Mouse (Mus musculus) forebrain, embryonic 11.5 days (tissue): ENCODE data around the gene Cacna2d3. TPM values are rescaled to one million over a fixed set of nuclear protein-coding genes. Genes with fewer than 3 reads are reported as not detected.

Experiments
- ATAC-seq: fragments of 200-750 bp; cut with Nextera tagmentation; replicated peaks from 2 replicates; pipeline ENCODE4 v1.8.0; 2017; ENCODE audit warnings: moderate TSS enrichment; ENCODE audit not compliant: low FRiP score
- DNase-seq: peaks from one replicate; pipeline ENCODE4 v3.0.0-alpha.2; 2017; ENCODE audit warnings: low spot score
- H3K27ac ChIP-seq: fragments of 300-500 bp; sonication (generic); 2 replicates; pipeline ENCODE4 v1.5.1; 2014; ENCODE audit warnings: low read depth, low read length
- H3K27me3 ChIP-seq: fragments of 300-500 bp; sonication (generic); 2 replicates; pipeline ENCODE4 v1.6.1; 2014; ENCODE audit warnings: mild to moderate bottlenecking, low read length, mixed read lengths; ENCODE audit not compliant: control insufficient read depth, insufficient read depth
- H3K36me3 ChIP-seq: fragments of 300-500 bp; sonication (generic); 2 replicates; pipeline ENCODE4 v1.6.1; 2014; ENCODE audit warnings: mild to moderate bottlenecking, low read length, moderate library complexity, mixed read lengths; ENCODE audit not compliant: control insufficient read depth, insufficient read depth
- H3K4me1 ChIP-seq: fragments of 300-500 bp; sonication (generic); replicated peaks from 2 replicates; pipeline ENCODE4 v1.6.1; 2014; ENCODE audit warnings: low read length, mixed read lengths; ENCODE audit not compliant: control insufficient read depth, insufficient read depth
- H3K4me2 ChIP-seq: fragments of 300-500 bp; sonication (generic); 2 replicates; pipeline ENCODE4 v1.6.1; 2014; ENCODE audit warnings: low read depth, mild to moderate bottlenecking, low read length, moderate library complexity, mixed read lengths; ENCODE audit not compliant: severe bottlenecking
- H3K4me3 ChIP-seq: fragments of 300-500 bp; sonication (generic); 2 replicates; pipeline ENCODE4 v1.5.1; 2014; ENCODE audit warnings: low read depth, low read length
- H3K9ac ChIP-seq: fragments of 300-500 bp; sonication (generic); 2 replicates; pipeline ENCODE4 v1.6.1; 2014; ENCODE audit warnings: low read length
- H3K9me3 ChIP-seq: fragments of 300-500 bp; sonication (generic); 2 replicates; pipeline ENCODE4 v1.6.1; 2016; ENCODE audit warnings: low read length, mixed read lengths; ENCODE audit not compliant: control insufficient read depth
- WGBS: fragments of 180-500 bp; shearing (Covaris S2); extraction: QIAGEN DNeasy Blood & Tissue Kit; methylation state at CpG from one replicate; pipeline ENCODE4 v1.1.7; 2014; 5-methylcytosine and 5-hydroxymethylcytosine counted together
- polyA plus RNA-seq: library from polyadenylated mRNA; unstranded; fragments of >200 nt; fragmentation: Nextera tagmentation; extraction: Ambion mirVana; gene quantifications from 2 replicates; pipeline ENCODE4 v1.2.1, GENCODE M21; 2014

The Cacna2d3 gene
- polyA plus RNA-seq, 1 experiment from 2014 or later, result 4.5 TPM

DNA sequence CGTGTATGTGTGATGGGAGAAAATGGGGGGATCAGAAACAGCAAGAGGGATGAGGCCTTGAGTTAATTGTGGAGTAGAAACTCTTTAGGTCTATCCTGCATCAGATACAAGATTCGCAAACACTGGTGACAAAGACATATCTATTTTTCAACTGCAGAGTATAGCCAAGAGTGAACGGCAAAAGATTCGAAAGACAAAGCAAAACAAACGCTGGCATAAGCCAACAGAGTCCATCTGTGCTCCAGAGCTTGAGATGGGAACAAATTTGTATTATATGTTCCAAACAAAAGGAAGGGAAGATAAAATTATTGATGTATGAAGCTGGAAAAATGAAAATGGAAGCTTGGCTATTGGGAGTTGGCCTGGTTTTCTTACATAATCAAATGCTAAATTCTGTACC lies 802.8 kb downstream of the Cacna2d3 start:
- ATAC-seq, result no peak
- Histone ChIP-seq H3K36me3 (no peaks in the 10 kb centered on the region), H3K9ac (no peak overlapping the region), H3K4me3 (no peak overlapping the region), H3K4me1 (no peaks in the 10 kb centered on the region), H3K27ac (no peak overlapping the region), H3K27me3 (no peaks in the 10 kb centered on the region), H3K9me3 (no peaks in the 10 kb centered on the region), H3K4me2 (no peak overlapping the region)
- no peak for DNase-seq
- 87% methylated on average over 5 of the region's 5 CpGs for WGBS

DNA sequence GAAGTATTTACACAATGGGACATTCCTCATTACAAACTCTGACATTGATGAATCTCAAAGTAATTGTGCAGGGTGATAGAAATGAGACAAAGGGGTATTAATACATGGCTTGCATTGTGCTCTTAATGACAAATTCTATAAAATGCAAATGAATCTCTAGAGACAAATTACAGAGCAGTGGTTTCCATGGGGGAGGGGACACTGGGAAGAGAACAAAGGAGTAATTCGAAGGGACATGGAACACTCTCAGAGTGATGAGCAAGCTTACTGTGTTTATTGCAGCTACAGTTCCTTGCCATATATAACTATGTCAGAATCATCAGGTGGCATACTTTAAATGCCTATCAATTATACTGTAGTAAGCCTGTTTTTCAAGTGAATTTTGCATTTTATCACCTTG lies 806.7 kb downstream of the Cacna2d3 start:
- no peak for ATAC-seq
- H3K27me3 ChIP-seq, result no peaks in the 10 kb centered on the region
- H3K4me1 ChIP-seq, result no peaks in the 10 kb centered on the region
- H3K9me3 ChIP-seq, result no peaks in the 10 kb centered on the region
- DNase-seq, result no peak
- H3K4me2 ChIP-seq, result no peak overlapping the region
- H3K9ac ChIP-seq, result no peak overlapping the region
- H3K36me3 ChIP-seq, result no peaks in the 10 kb centered on the region
- H3K27ac ChIP-seq, result no peak overlapping the region
- WGBS, result 70% methylated on average over 1 of the region's 1 CpGs
- no peak overlapping the region for H3K4me3 ChIP-seq

DNA sequence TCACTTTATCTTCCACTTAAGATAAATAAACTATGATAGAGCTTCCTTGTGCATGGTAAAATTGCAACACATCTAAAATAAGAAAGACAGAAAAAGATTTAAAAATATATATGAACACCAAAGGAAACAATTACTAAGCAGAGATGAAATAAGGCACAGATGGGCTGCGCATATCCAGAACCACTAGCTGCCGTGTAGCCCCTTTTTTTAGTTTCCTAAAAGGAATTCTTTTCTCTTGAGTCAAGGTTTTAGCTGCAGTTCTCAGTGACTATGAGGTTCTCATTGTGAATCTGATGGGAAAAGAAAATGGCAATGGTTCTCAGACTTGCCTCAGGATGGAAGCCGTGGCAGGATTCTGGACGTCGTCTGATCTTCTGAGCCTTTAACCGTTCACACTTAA lies 814.0 kb downstream of the Cacna2d3 start:
- H3K4me3 ChIP-seq, result no peak overlapping the region
- no peak overlapping the region for H3K4me2 ChIP-seq
- DNase-seq (no peak), ATAC-seq (no peak)
- no peaks in the 10 kb centered on the region for H3K27me3 ChIP-seq
- no peaks in the 10 kb centered on the region for H3K4me1 ChIP-seq
- H3K27ac ChIP-seq, result no peak overlapping the region
- 85% methylated on average over 6 of the region's 6 CpGs for WGBS
- no peaks in the 10 kb centered on the region for H3K36me3 ChIP-seq
- no peak overlapping the region for H3K9ac ChIP-seq
- H3K9me3 ChIP-seq, result no peaks in the 10 kb centered on the region

DNA sequence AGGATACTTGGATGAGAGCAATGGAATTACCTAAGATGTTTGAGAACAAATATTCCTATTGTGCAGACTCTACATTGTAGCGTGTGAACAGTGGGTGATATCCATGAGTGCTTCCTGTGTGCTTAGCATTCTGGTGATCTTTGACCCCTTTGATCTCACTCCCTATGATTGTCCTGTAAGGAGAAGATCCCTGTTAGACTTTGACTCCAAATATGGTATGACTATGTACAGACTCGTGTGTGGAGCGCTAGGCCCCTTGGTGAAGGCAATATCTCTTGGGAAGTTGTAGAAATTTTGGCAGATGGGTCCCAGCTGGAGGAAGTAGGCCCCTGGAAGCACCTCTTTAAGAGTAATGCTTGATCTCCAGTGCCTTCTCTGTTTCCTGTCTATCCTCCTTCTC lies 829.1 kb downstream of the Cacna2d3 start:
- Histone ChIP-seq H3K9ac (no peak overlapping the region), H3K4me2 (no peak overlapping the region), H3K4me1 (no peaks in the 10 kb centered on the region), H3K4me3 (no peak overlapping the region), H3K27me3 (no peaks in the 10 kb centered on the region), H3K27ac (no peak overlapping the region), H3K36me3 (no peaks in the 10 kb centered on the region), H3K9me3 (no peaks in the 10 kb centered on the region)
- DNase-seq (no peak), ATAC-seq (no peak)
- WGBS, result 81% methylated on average over 3 of the region's 3 CpGs

DNA sequence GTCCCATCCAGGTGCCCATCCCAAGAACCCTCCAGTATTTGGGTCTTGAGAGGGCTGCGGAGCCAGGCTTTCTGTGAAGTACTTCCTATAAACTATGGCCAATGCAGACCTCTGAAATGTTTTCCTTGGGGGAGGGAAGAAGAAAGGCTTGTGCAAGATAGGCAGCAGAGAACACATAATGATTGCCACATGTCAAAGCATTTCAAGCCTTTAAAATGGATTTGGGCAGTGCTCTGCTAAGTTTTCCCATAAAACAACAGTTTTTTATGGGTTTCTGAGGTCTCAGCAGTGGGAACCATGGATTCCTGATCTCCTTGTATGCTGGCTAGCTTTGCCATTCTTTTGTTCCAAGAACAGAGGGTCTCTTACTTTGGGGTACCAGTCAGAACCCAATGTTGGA lies 834.3 kb downstream of the Cacna2d3 start:
- Histone ChIP-seq H3K36me3 (no peaks in the 10 kb centered on the region), H3K9me3 (no peaks in the 10 kb centered on the region), H3K27ac (no peak overlapping the region), H3K9ac (no peak overlapping the region), H3K4me3 (no peak overlapping the region), H3K4me2 (no peak overlapping the region), H3K4me1 (no peaks in the 10 kb centered on the region), H3K27me3 (no peaks in the 10 kb centered on the region)
- no peak for DNase-seq
- ATAC-seq, result no peak
- WGBS, result 86% methylated on average over 1 of the region's 1 CpGs

DNA sequence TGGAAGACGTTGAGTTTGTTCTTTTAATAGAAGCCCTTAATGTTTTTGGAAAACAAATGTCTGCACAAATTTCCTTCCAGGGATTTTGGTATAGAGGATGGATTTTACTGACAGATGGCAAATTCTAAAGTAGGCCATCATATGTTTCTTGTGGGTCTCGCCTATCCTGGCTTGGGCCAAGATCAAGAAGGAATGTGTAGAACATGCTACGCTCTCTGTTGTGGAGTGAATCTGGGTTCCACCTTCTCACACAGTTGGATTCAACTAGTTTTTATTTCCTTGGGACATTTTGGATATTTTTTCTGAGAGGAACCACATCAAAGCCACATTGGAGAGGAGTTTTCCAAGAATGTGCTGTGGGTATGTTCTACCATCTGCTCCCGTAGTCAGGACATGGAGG lies 835.0 kb downstream of the Cacna2d3 start:
- WGBS, result 97% methylated on average over 4 of the region's 4 CpGs
- H3K27me3 ChIP-seq, result no peaks in the 10 kb centered on the region
- H3K4me3 ChIP-seq, result no peak overlapping the region
- no peaks in the 10 kb centered on the region for H3K9me3 ChIP-seq
- H3K9ac ChIP-seq, result no peak overlapping the region
- H3K4me2 ChIP-seq, result no peak overlapping the region
- DNase-seq (no peak), ATAC-seq (no peak)
- H3K36me3 ChIP-seq, result no peaks in the 10 kb centered on the region
- no peaks in the 10 kb centered on the region for H3K4me1 ChIP-seq
- H3K27ac ChIP-seq, result no peak overlapping the region

DNA sequence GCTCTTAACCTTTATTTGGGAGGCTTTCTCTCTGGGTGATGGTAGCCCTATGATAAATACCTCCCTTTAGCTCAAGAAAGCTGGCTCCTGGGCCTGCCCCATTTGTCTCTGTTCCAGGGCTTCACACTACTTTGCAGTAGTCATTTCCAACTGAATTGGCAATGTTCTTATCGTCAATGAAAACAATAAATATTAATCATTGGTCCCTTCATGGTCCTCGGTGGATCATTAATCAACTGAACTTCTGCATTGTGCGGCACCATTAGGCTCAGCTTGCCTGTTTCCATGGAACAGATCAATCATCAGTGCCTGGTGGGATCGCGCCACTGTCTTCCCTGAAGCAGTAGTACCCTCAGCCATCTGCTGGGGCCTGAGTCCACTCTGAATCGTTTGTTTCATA lies 850.7 kb downstream of the Cacna2d3 start:
- H3K4me3 ChIP-seq, result no peak overlapping the region
- H3K4me1 ChIP-seq, result no peaks in the 10 kb centered on the region
- WGBS, result 81% methylated on average over 6 of the region's 6 CpGs
- ATAC-seq, result no peak
- no peak overlapping the region for H3K9ac ChIP-seq
- no peak overlapping the region for H3K27ac ChIP-seq
- H3K27me3 ChIP-seq, result no peaks in the 10 kb centered on the region
- DNase-seq, result no peak
- no peak overlapping the region for H3K4me2 ChIP-seq
- H3K9me3 ChIP-seq, result no peaks in the 10 kb centered on the region
- no peaks in the 10 kb centered on the region for H3K36me3 ChIP-seq

DNA sequence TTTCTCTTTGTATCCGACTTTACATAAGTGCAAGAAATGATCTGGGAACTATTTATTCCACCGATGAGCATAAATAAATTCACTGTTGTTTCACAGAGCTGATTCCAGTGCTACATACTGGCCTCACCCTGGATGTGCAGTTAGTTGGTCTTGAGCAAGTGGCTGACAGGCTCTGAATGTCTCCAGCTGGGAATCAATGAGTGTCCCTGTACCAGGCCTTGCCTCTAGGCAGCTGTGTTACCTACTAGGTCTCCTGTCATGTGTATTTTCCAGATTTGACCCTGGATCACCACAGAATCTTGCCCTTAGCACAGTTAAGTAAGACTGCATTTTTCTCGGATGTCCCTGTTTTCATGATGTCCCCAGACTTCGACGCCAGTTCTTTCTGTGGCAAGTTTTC lies 851.3 kb downstream of the Cacna2d3 start:
- Histone ChIP-seq H3K9ac (no peak overlapping the region), H3K4me3 (no peak overlapping the region), H3K4me1 (no peaks in the 10 kb centered on the region), H3K9me3 (no peaks in the 10 kb centered on the region), H3K36me3 (no peaks in the 10 kb centered on the region), H3K4me2 (no peak overlapping the region), H3K27ac (no peak overlapping the region), H3K27me3 (no peaks in the 10 kb centered on the region)
- ATAC-seq (no peak), DNase-seq (no peak)
- 92% methylated on average over 5 of the region's 5 CpGs for WGBS

DNA sequence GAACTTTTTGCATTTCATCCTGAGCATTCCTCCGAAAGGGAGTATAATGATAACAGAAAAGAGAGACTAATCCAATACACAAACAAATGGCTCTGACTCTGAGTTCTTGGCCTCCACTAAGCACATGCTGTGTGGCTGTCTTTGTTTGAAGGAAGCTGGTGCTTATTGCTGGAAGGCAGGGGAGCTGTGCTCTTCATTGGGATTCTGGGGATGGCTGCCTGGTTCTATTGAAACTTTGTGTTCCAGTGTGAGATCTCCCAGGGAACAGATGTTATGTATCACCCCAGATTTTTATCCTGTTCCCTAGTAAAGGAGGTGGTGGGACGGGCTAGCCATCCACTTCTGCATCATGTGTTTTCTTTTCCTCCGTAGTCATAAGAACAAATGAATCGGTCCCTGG lies 856.7 kb downstream of the Cacna2d3 start:
- no peak overlapping the region for H3K4me3 ChIP-seq
- no peaks in the 10 kb centered on the region for H3K27me3 ChIP-seq
- DNase-seq (no peak), ATAC-seq (no peak)
- H3K27ac ChIP-seq, result no peak overlapping the region
- no peak overlapping the region for H3K4me2 ChIP-seq
- no peak overlapping the region for H3K9ac ChIP-seq
- WGBS, result 34% methylated on average over 4 of the region's 4 CpGs
- H3K4me1 ChIP-seq, result 0 out of 2 replicates have a peak, but pooled peaks cover 5% of the 10 kb centered on the region
- no peaks in the 10 kb centered on the region for H3K9me3 ChIP-seq
- no peaks in the 10 kb centered on the region for H3K36me3 ChIP-seq
